9 mouse cellular contexts compared by ENCODE assay signal in genomic region chr3:109361882-109362281, GRCm38 (mm10). TPM values are rescaled to one million over a fixed set of nuclear protein-coding genes. Genes with fewer than 3 reads are reported as not detected.
DNase-seq lines count a peak whose midpoint lies in the region; ATAC-seq lines count a peak whose summit lies in the region.
"Had no signal": no experiment of that assay in that cellular context is flagged by ENCODE, and none has a peak within 500 bp of the region (broad histone marks: within the 10 kb centered on the region; RNA-seq: fewer than 3 reads in every experiment).

No protein-coding gene starts in this region.

- DNase-seq in kidney, adult 9 months: peak; percentile 18
- DNase-seq in kidney, adult 18-20 months: no peak
- DNase-seq in lung, postnatal 14 days: peak; percentile 39
- peak; percentile 64 for DNase-seq in thymus, postnatal 25 days
- no peak for DNase-seq in gastrocnemius, postnatal 10 days
- no peak for DNase-seq in forebrain, embryonic 14.5 days (ENCODE audit: low spot score)
- no peak for DNase-seq in layer of hippocampus, adult 11-12 months (ENCODE audit: low spot score)
- DNase-seq: layer of hippocampus, adult 9-11 months had no signal

- H3K9ac ChIP-seq in forebrain, embryonic 14.5 days (ENCODE audit: low read length): no peak overlapping the region

- H3K4me2 ChIP-seq in forebrain, embryonic 14.5 days (ENCODE audit: low read length): no peak overlapping the region

- H3K4me1 ChIP-seq in forebrain, embryonic 14.5 days (ENCODE audit: control insufficient read depth, insufficient read depth, low read length): no peaks in the 10 kb centered on the region

- no peaks in the 10 kb centered on the region for H3K36me3 ChIP-seq in forebrain, embryonic 14.5 days (ENCODE audit: control insufficient read depth, insufficient read depth, low read length)

- no peaks in the 10 kb centered on the region for H3K27me3 ChIP-seq in forebrain, embryonic 14.5 days (replicated peaks; ENCODE audit: control insufficient read depth, insufficient read depth, low read length)

- no peak overlapping the region for H3K4me3 ChIP-seq in forebrain, embryonic 14.5 days (ENCODE audit: low read depth, low read length)

- ATAC-seq in hematopoietic stem cell, adult 5-6 weeks (replicated peaks in 1 of 2; ENCODE audit: insufficient read depth in 1 of 2, low FRiP score in 2 of 2, low TSS enrichment in 1 of 2, low read depth in 1 of 2, poor library complexity in 2 of 2, severe bottlenecking in 2 of 2): peak; percentile 93
- ATAC-seq in forebrain, embryonic 14.5 days: no peak

- H3K9me3 ChIP-seq in forebrain, embryonic 14.5 days (replicated peaks; ENCODE audit: control insufficient read depth, low read length): no peaks in the 10 kb centered on the region

- H3K27ac ChIP-seq in forebrain, embryonic 14.5 days (ENCODE audit: low read depth, low read length): no peak overlapping the region

- 85% methylated on average over 5 of the region's 5 CpGs for WGBS in forebrain, embryonic 14.5 days

RNA-seq across cellular contexts. Expression of gene Vav3, which starts 21.4 kb away (rescaled TPM):
- 71.3 and 132 TPM in 2 replicates for total RNA-seq in hematopoietic stem cell, adult 5-6 weeks (2017)
- 1 to 10 TPM; 6.0 to 7.3 TPM for total RNA-seq in gastrocnemius, postnatal 10 days (2021)
- 7.4 and 7.5 TPM in 2 replicates for polyA plus RNA-seq in forebrain, embryonic 14.5 days (2014; fragmentation: Nextera tagmentation; extraction: Ambion mirVana)

Comparison
In these comparisons a context has a peak if more than half of its experiments do, and no peak if none do; other contexts are left out.
1. DNase-seq: peak in kidney, adult 9 months (single experiment), lung, postnatal 14 days (single experiment) and thymus, postnatal 25 days (single experiment); none in kidney, adult 18-20 months (single experiment), gastrocnemius, postnatal 10 days (single experiment), forebrain, embryonic 14.5 days (single experiment) and layer of hippocampus, adult 11-12 months (single experiment).